Mouse (Mus musculus) urinary bladder, adult 18-20 months (tissue): ENCODE results near the gene Zc3h6.

Experiments used
- DNase-seq, 2 experiments: peaks; one replicate each; pipeline ENCODE4 v3.0.0; 2022; ENCODE audit warnings: low spot score in 2 of 2, mixed read lengths in 2 of 2

Zc3h6 gene

GRCm38 (mm10) chr2:129035381-129035780 is 68.2 kb downstream of the Zc3h6 start:
- DNase-seq: no peak

- no peak for DNase-seq
These were observed 71.3 kb downstream of the Zc3h6 start for GRCm38 (mm10) chr2:129038426-129038936.

GRCm38 (mm10) chr2:129038937-129039631 is 71.9 kb downstream of the Zc3h6 start:
- DNase-seq: no peak

GRCm38 (mm10) chr2:129040567-129040966 is 73.4 kb downstream of the Zc3h6 start:
- DNase-seq: no peak

GRCm38 (mm10) chr2:129046172-129046845 is 79.1 kb downstream of the Zc3h6 start:
- DNase-seq: peak in 1 of 2 experiments; percentile 34

GRCm38 (mm10) chr2:129046846-129047196 is 79.6 kb downstream of the Zc3h6 start:
- no peak for DNase-seq

GRCm38 (mm10) chr2:129047811-129048210 is 80.6 kb downstream of the Zc3h6 start, which contains the start of gene Vinac1:
Gene Vinac1 (minus strand): TSS chr2:129048172.
- no peak for DNase-seq

- DNase-seq: no peak
These were observed 85.3 kb downstream of the Zc3h6 start for GRCm38 (mm10) chr2:129052451-129052983.

GRCm38 (mm10) chr2:129055741-129056140 is 88.5 kb downstream of the Zc3h6 start:
- no peak for DNase-seq

GRCm38 (mm10) chr2:129056597-129056996 is 89.4 kb downstream of the Zc3h6 start:
- DNase-seq: no peak

- no peak for DNase-seq
These were observed 90.1 kb downstream of the Zc3h6 start for GRCm38 (mm10) chr2:129057256-129057655.

- no peak for DNase-seq
These were observed 90.7 kb downstream of the Zc3h6 start for GRCm38 (mm10) chr2:129057920-129058361.

GRCm38 (mm10) chr2:129061456-129062059 is 94.4 kb downstream of the Zc3h6 start:
- no peak for DNase-seq

GRCm38 (mm10) chr2:129065437-129066282 is 98.5 kb downstream of the Zc3h6 start, which contains the start of gene Ttl:
Gene Ttl (plus strand): TSS chr2:129065942.
- DNase-seq: peak; percentile 62 to 77

GRCm38 (mm10) chr2:129066326-129066725 is 99.1 kb downstream of the Zc3h6 start:
- peak in 1 of 2 experiments; percentile 30 for DNase-seq
